Mouse (Mus musculus) megakaryocyte, embryonic 14.5 days (primary cell): ENCODE measurements at regions not wholly inside any gene's neighbourhood (a gene's known extent, or its start where the extent isn't known, plus 50 kb on each side); places are given as distances from the start of the nearest gene placed in this dataset.

ENCODE experiments used
- H3K27me3 ChIP-seq: replicated peaks from 2 replicates; pipeline ENCODE3; 2012; ENCODE audit warnings: inconsistent platforms
- H3K36me3 ChIP-seq: replicated peaks from 2 replicates; pipeline ENCODE3; 2012; ENCODE audit warnings: low read length, inconsistent platforms, mixed read lengths
- H3K4me1 ChIP-seq: 2 replicates; pipeline ENCODE4 v1.6.1; 2012; ENCODE audit warnings: inconsistent platforms
- H3K4me3 ChIP-seq: replicated peaks from 2 replicates; pipeline ENCODE3; 2012; ENCODE audit warnings: moderate library complexity, mild to moderate bottlenecking, inconsistent platforms
- H3K9me3 ChIP-seq: 2 replicates; pipeline ENCODE4 v1.6.1; 2012; ENCODE audit warnings: inconsistent platforms
- FLI1 ChIP-seq: IDR thresholded peaks from 2 replicates; pipeline ENCODE4 v1.6.1; 2012; ENCODE audit warnings: low read length, inconsistent platforms, mixed read lengths
- GATA1 ChIP-seq: IDR thresholded peaks from 3 replicates; pipeline ENCODE4 v1.6.1; 2012; ENCODE audit warnings: mixed read lengths, low read length, inconsistent platforms, borderline replicate concordance

DNA sequence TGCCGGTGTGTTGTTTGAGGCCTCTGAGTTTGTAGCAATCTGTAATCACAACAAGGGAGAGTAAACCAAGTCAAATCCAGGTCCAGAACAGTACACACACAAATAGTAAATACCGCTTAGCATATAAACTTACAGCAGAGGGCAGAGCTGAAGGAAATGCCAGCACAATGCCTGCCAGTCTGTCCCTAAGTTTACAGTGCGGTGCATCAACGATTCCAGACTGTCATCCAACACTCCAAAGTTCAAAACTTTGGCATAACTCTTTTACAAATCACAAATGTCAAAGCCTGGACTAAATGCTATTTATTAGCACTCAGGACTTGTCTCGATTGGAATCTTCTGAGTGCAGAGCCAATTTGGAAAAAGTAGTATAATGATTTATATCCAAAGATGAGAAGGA is 104.7 kb upstream of the Ptpn13 start:
- Histone ChIP-seq H3K4me1 (no peaks in the 10 kb centered on the region), H3K36me3 (no peaks in the 10 kb centered on the region), H3K27me3 (no peaks in the 10 kb centered on the region), H3K9me3 (peaks cover 5% of the 10 kb centered on the region; the same call in 1 of the 2 replicates), H3K4me3 (no peak overlapping the region)
- TF ChIP-seq FLI1 (no peak), GATA1 (no peak)

DNA sequence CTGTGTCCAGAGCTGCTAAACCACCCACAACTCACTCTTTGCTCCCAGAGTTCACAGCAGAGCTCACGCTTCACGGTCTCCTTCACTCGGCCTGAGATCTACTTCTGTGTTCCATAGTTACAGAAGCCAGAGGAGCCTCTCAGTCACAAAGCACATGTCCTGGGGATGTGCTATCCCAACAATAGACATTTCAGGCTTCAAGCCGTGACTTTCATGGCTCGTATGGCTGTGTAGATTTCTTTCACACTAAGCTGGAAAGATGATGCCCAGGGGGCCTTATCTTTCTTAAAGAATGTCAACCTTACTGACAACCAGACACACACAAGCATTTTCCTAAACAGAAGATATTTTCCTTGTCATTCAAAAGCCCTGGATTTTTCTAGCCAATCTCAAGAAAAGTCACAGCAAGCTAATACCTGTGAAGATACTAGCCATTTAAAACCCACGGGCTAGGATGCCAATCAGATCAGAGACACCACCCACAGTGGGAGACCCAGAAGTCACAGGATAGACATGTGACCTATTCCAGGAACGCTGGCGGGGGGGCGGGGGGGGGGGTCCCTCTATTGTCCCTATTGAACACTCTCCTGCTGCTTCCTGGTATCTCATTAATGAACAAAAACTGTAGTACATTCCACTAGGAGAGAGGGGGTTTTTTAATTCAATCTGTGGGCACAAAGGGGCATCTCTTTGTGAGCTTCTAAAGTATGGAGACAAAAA is 98.8 kb upstream of the Mapk10 start:
- Histone ChIP-seq H3K27me3 (no peaks in the 10 kb centered on the region), H3K36me3 (no peaks in the 10 kb centered on the region), H3K4me1 (no peaks in the 10 kb centered on the region), H3K4me3 (no peak overlapping the region), H3K9me3 (peaks cover 26% of the 10 kb centered on the region)
- TF ChIP-seq FLI1, result no peak
- TF ChIP-seq GATA1, result no peak

DNA sequence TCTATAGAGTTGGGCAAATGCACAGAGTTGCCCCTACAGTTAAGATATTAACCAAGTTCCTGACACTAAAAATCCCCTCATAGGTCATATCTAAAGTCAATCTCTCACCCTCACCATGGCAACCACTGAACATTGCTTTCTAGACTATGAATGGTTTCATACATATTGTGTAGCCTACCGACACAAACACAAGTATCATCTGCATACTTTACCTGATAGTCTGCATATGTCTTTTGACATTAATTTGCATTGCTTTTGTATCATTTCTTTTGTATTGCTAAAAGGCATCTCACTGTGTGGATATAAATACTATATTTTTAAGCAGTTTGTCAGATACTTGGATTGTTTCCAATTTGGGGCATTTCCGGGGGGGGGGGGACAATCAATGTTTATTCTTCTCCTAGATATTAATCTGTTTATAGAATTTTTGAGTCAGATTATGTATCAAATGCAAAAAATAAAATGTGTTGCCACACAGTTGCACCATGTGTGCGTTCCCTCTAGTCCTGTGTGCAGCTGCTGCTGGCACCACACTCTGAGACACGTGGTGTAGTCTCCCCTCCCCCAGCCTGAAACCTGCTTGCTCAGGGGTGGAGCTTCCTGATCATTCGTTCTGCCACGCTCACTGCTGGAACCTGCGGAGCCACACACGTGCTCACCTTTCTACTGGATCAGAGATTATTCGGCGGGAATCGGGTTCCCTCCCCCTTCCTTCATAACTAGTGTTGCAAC is 94.7 kb upstream of the Mapk10 start:
- Histone ChIP-seq H3K36me3 (no peaks in the 10 kb centered on the region), H3K4me3 (no peak overlapping the region), H3K27me3 (no peaks in the 10 kb centered on the region), H3K4me1 (no peaks in the 10 kb centered on the region), H3K9me3 (peaks cover 16% of the 10 kb centered on the region)
- no peak for TF ChIP-seq GATA1
- TF ChIP-seq FLI1, result no peak

DNA sequence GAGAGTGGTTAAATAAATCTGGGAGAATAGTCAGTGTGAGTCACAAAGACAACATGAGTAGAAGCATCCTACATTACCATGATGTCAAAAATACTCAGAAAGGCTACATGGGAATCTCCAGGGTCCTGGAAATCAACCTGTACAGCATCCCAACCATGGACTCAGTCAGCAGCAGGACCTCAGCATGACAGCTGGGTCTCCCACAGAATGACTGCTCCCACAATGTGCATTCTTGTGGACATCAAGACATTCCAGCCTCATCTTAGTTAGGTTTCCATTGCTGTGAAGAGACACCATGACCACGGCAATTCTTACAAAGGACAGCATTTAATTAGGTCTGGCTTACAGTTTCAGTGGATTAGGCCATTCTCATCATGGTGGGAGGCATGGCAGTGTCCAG is 93.8 kb upstream of the Mapk10 start:
- TF ChIP-seq GATA1, result no peak
- no peak for TF ChIP-seq FLI1
- no peaks in the 10 kb centered on the region for H3K36me3 ChIP-seq
- no peaks in the 10 kb centered on the region for H3K27me3 ChIP-seq
- no peaks in the 10 kb centered on the region for H3K4me1 ChIP-seq
- H3K9me3 ChIP-seq, result peaks cover 19% of the 10 kb centered on the region
- no peak overlapping the region for H3K4me3 ChIP-seq

DNA sequence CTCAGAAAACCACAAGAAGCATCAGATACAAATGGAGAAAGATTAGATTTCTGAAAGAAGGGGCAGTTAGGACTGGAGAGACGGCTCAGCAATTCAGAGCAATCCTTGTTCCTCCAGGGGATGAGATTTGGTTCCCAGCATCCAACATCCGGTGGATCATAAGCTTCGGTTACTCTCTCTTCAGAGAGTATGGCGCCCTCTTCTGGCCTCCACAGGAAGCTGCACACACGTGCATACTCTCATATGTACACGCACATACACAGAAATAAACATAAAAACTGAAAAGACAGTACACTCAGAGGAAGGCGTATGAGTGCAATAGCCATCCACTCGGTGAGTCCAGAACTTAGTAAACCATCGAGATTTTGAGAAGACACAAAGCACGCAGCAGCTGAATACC is 91.6 kb upstream of the Mapk10 start:
- Histone ChIP-seq H3K4me1 (no peaks in the 10 kb centered on the region), H3K27me3 (no peaks in the 10 kb centered on the region), H3K4me3 (no peak overlapping the region), H3K9me3 (peaks cover 22% of the 10 kb centered on the region), H3K36me3 (no peaks in the 10 kb centered on the region)
- TF ChIP-seq GATA1 (no peak), FLI1 (no peak)

DNA sequence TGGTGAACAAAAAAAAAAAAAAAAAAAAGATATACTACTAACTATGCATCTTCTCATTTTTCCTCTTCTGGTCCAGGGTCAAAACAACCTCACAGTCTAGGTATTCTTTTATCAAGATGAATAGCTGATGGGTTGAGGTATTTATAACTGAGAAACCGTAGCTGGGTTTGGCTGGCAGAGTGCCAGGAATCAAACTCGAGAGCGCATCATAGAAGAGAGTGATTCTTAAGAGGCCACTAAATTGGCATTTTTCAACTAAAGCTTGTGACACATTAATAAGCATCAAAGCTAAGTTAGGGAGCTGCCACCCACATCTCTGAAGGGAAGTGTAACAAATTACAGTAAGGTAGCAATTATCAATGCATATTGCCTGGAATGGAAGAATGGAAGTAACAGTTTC is 90.2 kb upstream of the Mapk10 start:
- Histone ChIP-seq H3K9me3 (peaks cover 29% of the 10 kb centered on the region), H3K4me1 (no peaks in the 10 kb centered on the region), H3K27me3 (no peaks in the 10 kb centered on the region), H3K36me3 (no peaks in the 10 kb centered on the region), H3K4me3 (no peak overlapping the region)
- TF ChIP-seq FLI1, result no peak
- TF ChIP-seq GATA1, result no peak

DNA sequence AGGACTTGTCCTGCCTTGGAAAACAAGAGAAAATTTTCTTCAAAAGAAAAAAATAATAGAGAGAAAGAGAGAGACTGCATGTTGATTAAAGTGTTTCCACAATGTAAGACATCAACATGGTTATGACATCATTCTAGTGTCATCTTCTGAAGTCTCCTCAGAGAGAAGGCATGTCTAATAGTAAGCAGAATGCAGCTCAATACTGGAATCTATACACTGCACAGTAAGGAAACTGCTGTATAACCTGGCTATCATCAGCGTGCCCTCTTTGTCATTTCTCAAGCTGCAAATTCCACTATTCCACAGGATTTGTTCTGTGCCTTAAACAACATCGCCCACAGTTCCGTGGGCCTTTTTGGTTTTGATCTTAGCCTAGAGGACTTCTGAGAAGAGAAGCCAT is 82.8 kb upstream of the Mapk10 start:
- no peaks in the 10 kb centered on the region for H3K4me1 ChIP-seq
- no peak for TF ChIP-seq FLI1
- TF ChIP-seq GATA1, result no peak
- no peak overlapping the region for H3K4me3 ChIP-seq
- H3K9me3 ChIP-seq, result peaks cover 36% of the 10 kb centered on the region
- H3K27me3 ChIP-seq, result no peaks in the 10 kb centered on the region
- H3K36me3 ChIP-seq, result no peaks in the 10 kb centered on the region

DNA sequence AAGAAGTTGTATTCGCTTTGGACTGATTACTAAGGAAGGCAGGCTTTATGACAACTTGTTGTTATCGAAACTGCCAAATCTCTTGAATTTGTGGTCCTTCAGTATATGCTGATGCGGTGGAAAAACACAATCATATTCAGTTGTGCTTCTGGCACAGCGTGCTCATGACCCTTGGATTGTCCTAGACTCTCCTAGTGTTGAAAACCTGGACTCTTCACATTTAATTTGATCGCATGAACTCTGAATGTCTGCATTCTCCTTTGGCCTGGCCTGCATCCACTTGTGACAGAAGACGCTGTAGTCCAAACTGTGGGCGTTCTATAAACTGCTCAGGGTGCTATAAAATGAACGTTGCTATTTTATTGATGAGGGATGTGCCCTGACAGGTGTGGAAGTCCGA is 80.6 kb upstream of the Mapk10 start:
- Histone ChIP-seq H3K36me3 (no peaks in the 10 kb centered on the region), H3K4me1 (no peaks in the 10 kb centered on the region), H3K9me3 (peaks cover 29% of the 10 kb centered on the region), H3K4me3 (no peak overlapping the region), H3K27me3 (no peaks in the 10 kb centered on the region)
- TF ChIP-seq GATA1 (no peak), FLI1 (no peak)

DNA sequence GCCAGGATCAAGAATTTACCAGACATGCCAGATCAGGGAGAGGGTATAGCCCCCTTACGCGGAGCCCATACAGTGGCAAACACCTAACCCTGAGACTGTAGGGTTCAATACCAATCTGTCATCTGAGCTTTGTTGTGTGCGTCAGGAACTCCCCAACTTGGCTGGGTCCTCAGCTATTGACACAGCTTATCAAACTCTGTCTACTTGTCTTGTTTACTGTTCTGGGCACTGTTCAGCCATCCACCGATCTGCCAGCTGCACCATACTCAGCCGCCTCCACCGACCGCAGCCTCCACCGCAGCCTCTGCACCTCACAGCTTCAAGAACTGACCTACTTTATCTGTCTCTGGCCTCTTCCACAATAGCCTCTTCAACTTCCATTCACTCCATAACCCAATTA is 80.1 kb upstream of the Mapk10 start:
- H3K4me1 ChIP-seq, result no peaks in the 10 kb centered on the region
- H3K4me3 ChIP-seq, result no peak overlapping the region
- H3K27me3 ChIP-seq, result no peaks in the 10 kb centered on the region
- TF ChIP-seq FLI1 (no peak), GATA1 (no peak)
- peaks cover 29% of the 10 kb centered on the region for H3K9me3 ChIP-seq
- no peaks in the 10 kb centered on the region for H3K36me3 ChIP-seq

DNA sequence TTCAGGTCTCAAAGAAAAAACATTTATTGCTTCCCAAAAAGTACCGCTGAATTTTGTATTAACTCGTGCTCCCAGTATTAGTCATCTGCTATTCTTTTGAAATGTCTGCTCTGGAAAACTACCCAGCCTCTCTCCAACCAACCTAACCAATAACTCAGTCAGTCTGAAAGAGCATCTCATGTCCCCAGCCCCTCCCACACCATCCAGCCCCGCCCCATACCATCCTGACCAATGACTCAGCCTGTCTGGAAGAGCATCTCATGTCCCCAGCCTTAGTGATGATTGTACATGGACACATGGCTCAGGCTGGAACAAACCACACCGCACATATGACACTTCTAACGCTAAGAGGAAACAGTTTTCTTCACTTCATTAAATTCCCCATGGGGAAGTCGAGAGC is 58.1 kb upstream of the Mapk10 start:
- Histone ChIP-seq H3K27me3 (no peaks in the 10 kb centered on the region), H3K9me3 (peaks cover 53% of the 10 kb centered on the region), H3K36me3 (no peaks in the 10 kb centered on the region), H3K4me3 (no peak overlapping the region), H3K4me1 (no peaks in the 10 kb centered on the region)
- TF ChIP-seq GATA1, result no peak
- no peak for TF ChIP-seq FLI1

DNA sequence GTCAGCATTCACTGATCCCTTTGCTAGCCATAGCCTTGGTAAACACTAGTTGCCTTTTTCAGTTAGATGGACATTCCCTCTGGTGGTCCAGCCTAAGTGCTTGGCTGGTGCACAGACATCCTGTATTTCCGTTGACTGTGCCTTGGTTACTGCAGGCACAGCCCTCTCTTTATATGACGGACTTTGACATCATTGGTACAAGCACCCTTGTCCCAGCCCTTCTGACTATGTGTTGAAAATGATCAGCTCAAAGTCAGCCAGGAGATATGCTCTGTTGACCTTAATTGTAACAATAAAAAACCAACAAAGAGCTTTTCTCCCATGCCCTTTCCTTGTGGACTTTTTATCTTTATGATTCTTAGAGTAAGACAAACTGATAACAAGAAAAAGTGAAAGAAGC is 53.8 kb upstream of the Mapk10 start:
- H3K9me3 ChIP-seq, result peaks cover 47% of the 10 kb centered on the region
- TF ChIP-seq FLI1 (no peak), GATA1 (no peak)

More for the DNA sequence above, 53.8 kb upstream of the Mapk10 start:
- H3K4me1 ChIP-seq, result no peaks in the 10 kb centered on the region
- no peaks in the 10 kb centered on the region for H3K36me3 ChIP-seq
- no peaks in the 10 kb centered on the region for H3K27me3 ChIP-seq
- no peak overlapping the region for H3K4me3 ChIP-seq
